In genomic region chr10:61086502-61086901, GRCm38 (mm10) we compare ENCODE assay signal across 11 mouse cellular contexts. TPM values are rescaled to one million over a fixed set of nuclear protein-coding genes. Genes with fewer than 3 reads are reported as not detected.
DNase-seq lines count a peak whose midpoint lies in the region; ATAC-seq and TF ChIP-seq lines count a peak whose summit lies in the region.
"Had no signal": no experiment of that assay in that cellular context is flagged by ENCODE, and none has a peak within 500 bp of the region (broad histone marks: within the 10 kb centered on the region; RNA-seq: fewer than 3 reads in every experiment).

No protein-coding gene starts in this region.

- no peak overlapping the region for H3K4me3 ChIP-seq in left cerebral cortex, adult 2 months
- H3K4me3 ChIP-seq in forebrain, embryonic 10.5 days: no peak overlapping the region
- H3K4me3 ChIP-seq in hindbrain, embryonic 14.5 days (replicated peaks; ENCODE audit: low read length): no peak overlapping the region

- intact Hi-C loops in left cerebral cortex, postnatal 4 days (cut with DNase I): no loop called here
- intact Hi-C loops in left cerebral cortex, adult 2 months (cut with DNase I): no loop called here
- intact Hi-C loops in heart, postnatal 10 days (cut with DNase I): no loop called here

- H3K4me2 ChIP-seq in hindbrain, embryonic 14.5 days (replicated peaks): no peak overlapping the region

- H3K27me3 ChIP-seq in forebrain, embryonic 10.5 days (ENCODE audit: poor library complexity, severe bottlenecking): no peaks in the 10 kb centered on the region
- H3K27me3 ChIP-seq in hindbrain, embryonic 14.5 days (ENCODE audit: control insufficient read depth, insufficient read depth, low read length): no peaks in the 10 kb centered on the region

- H3K9me3 ChIP-seq in forebrain, embryonic 10.5 days: no peaks in the 10 kb centered on the region
- no peaks in the 10 kb centered on the region for H3K9me3 ChIP-seq in hindbrain, embryonic 14.5 days (ENCODE audit: control insufficient read depth, low read length)

- no peaks in the 10 kb centered on the region for H3K36me3 ChIP-seq in forebrain, embryonic 10.5 days (replicated peaks)
- no peaks in the 10 kb centered on the region for H3K36me3 ChIP-seq in hindbrain, embryonic 14.5 days (replicated peaks; ENCODE audit: control insufficient read depth, insufficient read depth)

- peaks cover 21% of the 10 kb centered on the region for H3K4me1 ChIP-seq in forebrain, embryonic 10.5 days
- H3K4me1 ChIP-seq in hindbrain, embryonic 14.5 days (replicated peaks; ENCODE audit: control insufficient read depth, insufficient read depth, low read length): peaks cover 12% of the 10 kb centered on the region

- DNase-seq in left cerebral cortex, postnatal 4 days: peak; percentile 44
- no peak for DNase-seq in left cerebral cortex, adult 2 months (ENCODE audit: extremely low spot score in 1 of 2, low spot score in 2 of 2)
- peak; percentile 39 for DNase-seq in forebrain, embryonic 10.5 days (ENCODE audit: extremely low spot score, low spot score)
- DNase-seq in hindbrain, embryonic 14.5 days (ENCODE audit: low spot score): no peak
- peak; percentile 28 for DNase-seq in skeletal muscle tissue, adult 2 months (ENCODE audit: low read depth, low spot score)
- DNase-seq in heart, postnatal 10 days: no peak
- DNase-seq in cerebellum, postnatal 25 days: no peak
- DNase-seq: cerebellum, postnatal 36 days; kidney, adult 8-10 months; liver, postnatal 0 days; thymus, postnatal 14 days had no signal

- TF ChIP-seq CTCF in left cerebral cortex, adult 2 months (IDR thresholded peaks at IDR 0.05): no peak

- no peak overlapping the region for H3K27ac ChIP-seq in left cerebral cortex, adult 2 months
- H3K27ac ChIP-seq in forebrain, embryonic 10.5 days: no peak overlapping the region
- H3K27ac ChIP-seq in hindbrain, embryonic 14.5 days: no peak overlapping the region

- no peak overlapping the region for H3K9ac ChIP-seq in hindbrain, embryonic 14.5 days
- H3K9ac ChIP-seq: liver, postnatal 0 days had no signal

- WGBS in forebrain, embryonic 10.5 days: 24% methylated on average over 3 of the region's 3 CpGs
- 37% methylated on average over 3 of the region's 3 CpGs for WGBS in hindbrain, embryonic 14.5 days

- 0 out of 2 replicates have a peak, but pooled peaks have one; percentile 53 for ATAC-seq in hindbrain, embryonic 14.5 days (ENCODE audit: low FRiP score)
- ATAC-seq: liver, postnatal 0 days had no signal

RNA-seq across cellular contexts. Expression of gene Pcbd1, which starts 2.6 kb away (rescaled TPM):
- 10 to 100 TPM; 12.1 to 16.6 TPM for total RNA-seq in left cerebral cortex, postnatal 4 days (2021)
- 10 to 100 TPM in 1 of 2 experiments, 1 to 10 TPM in 1; 8.9 to 11.0 TPM for total RNA-seq in left cerebral cortex, adult 2 months (2021)
- 22.0 and 22.1 TPM in 2 replicates for polyA plus RNA-seq in forebrain, embryonic 10.5 days (2016; fragmentation: Nextera tagmentation; extraction: Ambion mirVana)
- 47.6 and 48.5 TPM in 2 replicates for polyA plus RNA-seq in hindbrain, embryonic 14.5 days (2014; fragmentation: Nextera tagmentation; extraction: Ambion mirVana)
- total RNA-seq in heart, postnatal 10 days (2021): 1 to 10 TPM; 7.6 to 8.4 TPM

Comparison
In these comparisons a context has a peak if more than half of its experiments do, and no peak if none do; other contexts are left out.
1. DNase-seq: peak in left cerebral cortex, postnatal 4 days (single experiment), forebrain, embryonic 10.5 days (single experiment) and skeletal muscle tissue, adult 2 months (single experiment); none in left cerebral cortex, adult 2 months (0 of 2), hindbrain, embryonic 14.5 days (single experiment), heart, postnatal 10 days (0 of 2) and cerebellum, postnatal 25 days (0 of 2).